Mouse (Mus musculus) heart, embryonic 15.5 days (tissue): ENCODE measurements around the gene Dnajc17. TPM values are rescaled to one million over a fixed set of nuclear protein-coding genes. Genes with fewer than 3 reads are reported as not detected.

Source experiments
- ATAC-seq: fragments of 200-750 bp; cut with Nextera tagmentation; replicated peaks from 2 replicates; pipeline ENCODE4 v1.8.0; 2017; ENCODE audit warnings: low read depth, moderate TSS enrichment; ENCODE audit not compliant: insufficient number of reproducible peaks, insufficient read depth, low FRiP score
- H3K27ac ChIP-seq: fragments of 300-500 bp; sonication (generic); 2 replicates; pipeline ENCODE4 v1.5.1; 2015; ENCODE audit warnings: mild to moderate bottlenecking, inconsistent platforms
- H3K27me3 ChIP-seq: fragments of 300-500 bp; sonication (generic); 2 replicates; pipeline ENCODE4 v1.6.1; 2015; ENCODE audit warnings: inconsistent platforms
- H3K36me3 ChIP-seq: fragments of 300-500 bp; sonication (generic); 2 replicates; pipeline ENCODE4 v1.6.1; 2015; ENCODE audit warnings: mild to moderate bottlenecking, inconsistent platforms
- H3K4me1 ChIP-seq: fragments of 300-500 bp; sonication (generic); replicated peaks from 2 replicates; pipeline ENCODE4 v1.6.1; 2015; ENCODE audit warnings: inconsistent platforms
- H3K4me2 ChIP-seq: fragments of 300-500 bp; sonication (generic); 2 replicates; pipeline ENCODE4 v1.6.1; 2015; ENCODE audit warnings: inconsistent platforms, mild to moderate bottlenecking, moderate library complexity
- H3K4me3 ChIP-seq: fragments of 300-500 bp; sonication (generic); 2 replicates; pipeline ENCODE4 v1.5.1; 2015; ENCODE audit warnings: mild to moderate bottlenecking, inconsistent platforms
- H3K9ac ChIP-seq: fragments of 300-500 bp; sonication (generic); 2 replicates; pipeline ENCODE4 v1.6.1; 2015; ENCODE audit warnings: mild to moderate bottlenecking, inconsistent platforms
- H3K9me3 ChIP-seq: fragments of 300-500 bp; sonication (generic); replicated peaks from 2 replicates; pipeline ENCODE4 v1.6.1; 2016; ENCODE audit warnings: inconsistent platforms
- WGBS: fragments of 180-500 bp; shearing (Covaris S2); methylation state at CpG from one replicate; pipeline ENCODE4 v1.1.7; 2015; ENCODE audit warnings: mixed read lengths; 5-methylcytosine and 5-hydroxymethylcytosine counted together
- polyA plus RNA-seq: library from polyadenylated mRNA; unstranded; fragments of >200 nt; fragmentation: Nextera tagmentation; extraction: Ambion mirVana; gene quantifications from 2 replicates; pipeline ENCODE4 v1.2.1, GENCODE M21; 2015

Dnajc17 gene
- polyA plus RNA-seq, 1 experiment from 2014 or later, result 12.4 TPM

GRCm38 (mm10) chr2:119237871-119238220 is 29.3 kb upstream of the Dnajc17 start:
- Histone ChIP-seq H3K27me3 (peaks cover 77% of the 10 kb centered on the region), H3K27ac (no peak overlapping the region), H3K4me3 (peak overlapping the region; percentile 50), H3K9me3 (no peaks in the 10 kb centered on the region), H3K4me1 (peaks cover 12% of the 10 kb centered on the region), H3K4me2 (peak overlapping the region; percentile 76), H3K9ac (no peak overlapping the region; the same call in 1 of the 2 replicates), H3K36me3 (no peaks in the 10 kb centered on the region)
- 3% methylated on average over 31 of the region's 31 CpGs for WGBS
- no peak for ATAC-seq

- Histone ChIP-seq H3K36me3 (no peaks in the 10 kb centered on the region), H3K9me3 (no peaks in the 10 kb centered on the region), H3K9ac (peak within 1 kb of the TSS; percentile 35; the same call in 1 of the 2 replicates), H3K4me3 (peak within 1 kb of the TSS; percentile 50), H3K27me3 (peaks cover 77% of the 10 kb centered on the region), H3K27ac (no peak within 1 kb of the TSS), H3K4me2 (peak within 1 kb of the TSS; percentile 76), H3K4me1 (peaks cover 12% of the 10 kb centered on the region)
- WGBS, result under 1% methylated on average over 73 of the region's 73 CpGs
- no peak for ATAC-seq
Observed at GRCm38 (mm10) chr2:119237210-119237870, 28.7 kb upstream of the Dnajc17 start, which contains the start of gene Spint1. Spint1 (plus strand) TSS chr2:119237362.

DNA sequence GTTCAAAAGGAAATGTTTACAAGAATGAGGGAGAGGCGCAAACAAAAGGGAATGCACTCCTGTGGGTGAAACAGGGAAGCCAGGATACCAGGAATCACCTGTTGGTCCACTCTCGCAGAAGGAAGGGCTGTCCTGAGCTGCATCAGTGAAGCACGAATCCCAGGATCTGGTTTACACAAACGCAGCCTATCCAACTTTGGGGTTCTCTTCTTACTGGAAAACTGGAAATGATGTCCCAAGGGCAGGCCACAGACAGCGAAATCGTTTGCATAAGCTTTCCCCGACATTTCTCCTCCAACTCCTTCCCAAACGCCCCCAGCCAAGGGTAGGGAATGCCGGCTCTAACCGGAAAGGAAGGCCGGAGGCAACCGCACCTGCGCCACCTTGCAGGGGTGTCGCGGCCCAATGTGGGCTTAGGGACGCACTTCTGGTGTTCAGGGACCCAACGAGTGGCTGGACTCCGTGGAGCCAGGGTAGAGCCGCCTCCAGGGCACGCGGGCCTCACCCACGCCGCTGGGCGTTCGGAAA is 28.2 kb upstream of the Dnajc17 start:
- Histone ChIP-seq H3K4me2 (peak overlapping the region; percentile 76), H3K4me1 (peaks cover 12% of the 10 kb centered on the region), H3K4me3 (peak overlapping the region; percentile 50), H3K27me3 (peaks cover 72% of the 10 kb centered on the region), H3K36me3 (no peaks in the 10 kb centered on the region), H3K27ac (no peak overlapping the region), H3K9me3 (no peaks in the 10 kb centered on the region), H3K9ac (peak overlapping the region; percentile 35; the same call in 1 of the 2 replicates)
- ATAC-seq, result no peak
- WGBS, result 10% methylated on average over 25 of the region's 25 CpGs

DNA sequence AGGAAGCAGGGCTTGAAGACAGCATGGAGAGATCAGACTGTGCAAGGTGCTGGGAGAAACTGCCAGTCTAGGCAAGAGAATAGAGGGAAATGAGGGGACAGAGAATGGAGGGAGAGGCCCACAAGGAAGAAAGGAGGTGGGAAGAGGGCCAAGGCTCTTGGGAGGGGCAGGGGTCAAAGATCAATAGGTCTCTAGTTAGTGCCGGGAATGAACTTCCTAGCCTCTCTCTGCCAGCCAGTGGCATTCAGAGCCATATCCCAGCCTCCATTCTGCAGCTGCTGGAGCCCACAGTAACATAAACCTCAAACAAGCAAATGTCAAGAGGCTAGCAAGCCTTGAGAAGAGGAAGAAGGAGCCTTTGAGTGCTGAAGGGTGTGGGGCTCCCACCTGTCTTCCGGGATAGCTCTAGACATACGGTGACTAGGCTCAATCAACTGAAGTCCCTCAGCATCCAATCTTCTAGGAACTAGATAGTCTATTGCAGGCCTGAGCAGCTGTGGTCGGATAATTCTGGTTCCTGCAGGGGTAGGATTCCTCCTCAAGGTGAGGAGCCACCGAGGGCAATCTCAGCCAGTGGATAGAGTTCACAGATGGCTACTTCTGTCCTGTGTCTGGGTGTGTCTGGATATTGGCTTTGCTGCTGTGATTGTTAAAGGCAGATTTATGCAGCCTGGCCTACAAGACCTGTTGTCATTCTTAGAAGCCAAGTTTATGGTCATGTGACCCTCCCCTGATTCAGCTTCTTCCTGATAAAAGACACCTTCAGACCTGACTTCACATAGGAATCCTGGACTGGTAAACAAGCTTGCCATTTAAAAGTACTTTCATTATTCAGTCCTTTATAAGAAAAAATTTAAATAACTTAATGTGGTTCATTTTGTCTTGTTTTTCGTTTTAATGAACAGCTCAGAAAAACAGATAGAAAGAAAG is 21.4 kb upstream of the Dnajc17 start, which contains the start of gene Ppp1r14d:
Ppp1r14d (minus strand) TSS at position 132 of the 930 bp plus-strand sequence.
- Histone ChIP-seq H3K27ac (no peak within 1 kb of the TSS), H3K4me2 (no peak within 1 kb of the TSS), H3K4me1 (no peaks in the 10 kb centered on the region), H3K36me3 (no peaks in the 10 kb centered on the region), H3K27me3 (peaks cover 20% of the 10 kb centered on the region), H3K9me3 (no peaks in the 10 kb centered on the region), H3K9ac (no peak within 1 kb of the TSS), H3K4me3 (no peak within 1 kb of the TSS)
- 75% methylated on average over 6 of the region's 6 CpGs for WGBS
- no peak for ATAC-seq

GRCm38 (mm10) chr2:119209176-119209507 is 547 bp upstream of the Dnajc17 start:
- Histone ChIP-seq H3K4me2 (peak overlapping the region; percentile 64), H3K4me1 (peaks cover 16% of the 10 kb centered on the region), H3K27ac (peak overlapping the region; percentile 93), H3K4me3 (peak overlapping the region; percentile 89), H3K27me3 (no peaks in the 10 kb centered on the region), H3K36me3 (peaks cover 33% of the 10 kb centered on the region), H3K9ac (peak overlapping the region; percentile 79), H3K9me3 (no peaks in the 10 kb centered on the region)
- no peak for ATAC-seq
- under 1% methylated on average over 13 of the region's 13 CpGs for WGBS

DNA sequence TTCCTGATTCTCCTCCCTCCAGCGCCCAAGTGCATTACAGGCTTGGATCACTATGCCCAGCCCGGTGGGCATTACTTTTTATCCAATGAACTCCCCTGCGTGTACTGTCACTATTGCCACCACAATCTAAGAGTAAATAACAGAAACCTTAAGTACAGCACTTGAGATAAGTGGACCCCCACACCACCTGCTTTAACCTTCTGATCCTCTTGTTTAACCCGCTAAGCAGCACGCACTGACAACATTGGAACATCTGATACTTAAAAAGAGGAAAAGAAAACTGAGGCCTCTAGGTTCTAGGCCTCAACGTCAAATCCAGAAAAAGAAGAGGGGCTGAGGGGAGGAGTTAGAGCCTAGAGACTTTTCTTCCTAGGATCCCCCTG is 643 bp downstream of the Dnajc17 start:
- Histone ChIP-seq H3K4me1 (peaks cover 24% of the 10 kb centered on the region), H3K36me3 (peaks cover 23% of the 10 kb centered on the region), H3K4me3 (peak overlapping the region; percentile 89), H3K4me2 (peak overlapping the region; percentile 64), H3K27ac (peak overlapping the region; percentile 93), H3K27me3 (no peaks in the 10 kb centered on the region), H3K9me3 (no peaks in the 10 kb centered on the region), H3K9ac (peak overlapping the region; percentile 63)
- ATAC-seq, result no peak
- WGBS, result 8% methylated on average over 6 of the region's 6 CpGs

GRCm38 (mm10) chr2:119203871-119204460 is 4.6 kb downstream of the Dnajc17 start:
- ATAC-seq, result no peak
- peak overlapping the region; percentile 26; the same call in 1 of the 2 replicates for H3K27ac ChIP-seq
- H3K4me3 ChIP-seq, result no peak overlapping the region
- 68% methylated on average over 4 of the region's 4 CpGs for WGBS
- H3K9ac ChIP-seq, result no peak overlapping the region
- H3K4me2 ChIP-seq, result no peak overlapping the region
- no peaks in the 10 kb centered on the region for H3K9me3 ChIP-seq
- no peaks in the 10 kb centered on the region for H3K27me3 ChIP-seq
- no peaks in the 10 kb centered on the region for H3K36me3 ChIP-seq
- H3K4me1 ChIP-seq, result peaks cover 19% of the 10 kb centered on the region

- H3K4me2 ChIP-seq, result no peak overlapping the region
- H3K36me3 ChIP-seq, result no peaks in the 10 kb centered on the region
- peak overlapping the region; percentile 3; the same call in 1 of the 2 replicates for H3K27ac ChIP-seq
- no peak for ATAC-seq
- no peaks in the 10 kb centered on the region for H3K27me3 ChIP-seq
- H3K9me3 ChIP-seq, result no peaks in the 10 kb centered on the region
- no peak overlapping the region for H3K4me3 ChIP-seq
- peaks cover 19% of the 10 kb centered on the region for H3K4me1 ChIP-seq
- 54% methylated on average over 5 of the region's 5 CpGs for WGBS
- no peak overlapping the region for H3K9ac ChIP-seq
Observed at GRCm38 (mm10) chr2:119202914-119203453, 5.6 kb downstream of the Dnajc17 start.

DNA sequence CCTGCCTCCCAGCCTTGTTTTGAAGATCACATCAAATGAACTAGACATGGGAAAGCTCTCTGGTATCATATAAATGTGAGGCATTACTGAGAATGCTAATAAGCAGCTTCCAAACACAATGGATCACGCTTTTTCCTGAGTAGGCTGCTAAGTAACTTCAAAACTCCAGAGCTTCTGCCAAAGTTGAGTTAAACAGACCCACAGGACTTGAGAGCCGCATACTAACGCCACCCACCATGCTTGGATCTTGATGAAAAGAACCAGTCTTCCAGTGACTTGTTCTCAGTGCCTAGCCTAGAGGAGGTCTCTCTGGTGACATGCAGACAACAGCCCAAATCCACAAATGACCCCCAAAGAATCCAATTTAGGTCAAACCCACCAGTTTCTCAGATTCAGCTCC is 9.7 kb downstream of the Dnajc17 start:
- Histone ChIP-seq H3K36me3 (no peaks in the 10 kb centered on the region), H3K27ac (no peak overlapping the region), H3K4me3 (no peak overlapping the region), H3K9me3 (no peaks in the 10 kb centered on the region), H3K9ac (no peak overlapping the region), H3K4me2 (no peak overlapping the region), H3K27me3 (no peaks in the 10 kb centered on the region), H3K4me1 (peaks cover 22% of the 10 kb centered on the region)
- ATAC-seq, result no peak
- WGBS, result 77% methylated on average over 3 of the region's 3 CpGs

GRCm38 (mm10) chr2:119198049-119198448 is 10.5 kb downstream of the Dnajc17 start:
- ATAC-seq, result no peak
- no peak overlapping the region for H3K27ac ChIP-seq
- H3K27me3 ChIP-seq, result no peaks in the 10 kb centered on the region
- no peak overlapping the region for H3K4me2 ChIP-seq
- 33% methylated on average over 1 of the region's 1 CpGs for WGBS
- H3K4me3 ChIP-seq, result no peak overlapping the region
- no peaks in the 10 kb centered on the region for H3K36me3 ChIP-seq
- H3K4me1 ChIP-seq, result peaks cover 16% of the 10 kb centered on the region
- no peak overlapping the region for H3K9ac ChIP-seq
- H3K9me3 ChIP-seq, result no peaks in the 10 kb centered on the region

DNA sequence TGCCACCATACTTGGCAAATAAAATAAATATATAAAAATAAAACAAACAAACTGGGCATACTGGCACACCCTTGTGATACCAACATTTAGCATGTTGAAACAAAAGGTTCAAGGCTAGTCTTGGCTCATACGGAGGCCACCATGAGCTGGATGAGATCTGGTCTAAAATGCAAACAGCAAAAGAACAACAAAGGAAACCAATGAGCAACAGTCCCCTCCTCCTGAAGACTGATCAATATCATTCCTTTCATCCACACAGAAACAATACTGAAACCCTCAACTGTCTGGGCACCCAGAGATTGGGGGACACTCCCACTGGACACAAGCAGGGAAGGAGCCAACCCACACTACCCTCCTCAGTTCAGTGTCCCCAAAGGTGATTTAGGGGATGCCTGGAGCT is 11.1 kb downstream of the Dnajc17 start:
- no peak overlapping the region for H3K4me2 ChIP-seq
- no peaks in the 10 kb centered on the region for H3K9me3 ChIP-seq
- H3K4me1 ChIP-seq, result peaks cover 12% of the 10 kb centered on the region
- ATAC-seq, result no peak
- 77% methylated on average over 1 of the region's 1 CpGs for WGBS
- no peaks in the 10 kb centered on the region for H3K36me3 ChIP-seq
- H3K27ac ChIP-seq, result no peak overlapping the region
- no peaks in the 10 kb centered on the region for H3K27me3 ChIP-seq
- H3K9ac ChIP-seq, result no peak overlapping the region
- no peak overlapping the region for H3K4me3 ChIP-seq
